Mouse (Mus musculus): ENCODE results near the gene Suz12. TPM values are rescaled to one million over a fixed set of nuclear protein-coding genes. Genes with fewer than 3 reads are reported as not detected.

The Suz12 gene
- 21.0 and 27.5 TPM in 2 replicates for polyA plus RNA-seq (2014; fragmentation: Nextera tagmentation; extraction: Ambion mirVana)

DNA sequence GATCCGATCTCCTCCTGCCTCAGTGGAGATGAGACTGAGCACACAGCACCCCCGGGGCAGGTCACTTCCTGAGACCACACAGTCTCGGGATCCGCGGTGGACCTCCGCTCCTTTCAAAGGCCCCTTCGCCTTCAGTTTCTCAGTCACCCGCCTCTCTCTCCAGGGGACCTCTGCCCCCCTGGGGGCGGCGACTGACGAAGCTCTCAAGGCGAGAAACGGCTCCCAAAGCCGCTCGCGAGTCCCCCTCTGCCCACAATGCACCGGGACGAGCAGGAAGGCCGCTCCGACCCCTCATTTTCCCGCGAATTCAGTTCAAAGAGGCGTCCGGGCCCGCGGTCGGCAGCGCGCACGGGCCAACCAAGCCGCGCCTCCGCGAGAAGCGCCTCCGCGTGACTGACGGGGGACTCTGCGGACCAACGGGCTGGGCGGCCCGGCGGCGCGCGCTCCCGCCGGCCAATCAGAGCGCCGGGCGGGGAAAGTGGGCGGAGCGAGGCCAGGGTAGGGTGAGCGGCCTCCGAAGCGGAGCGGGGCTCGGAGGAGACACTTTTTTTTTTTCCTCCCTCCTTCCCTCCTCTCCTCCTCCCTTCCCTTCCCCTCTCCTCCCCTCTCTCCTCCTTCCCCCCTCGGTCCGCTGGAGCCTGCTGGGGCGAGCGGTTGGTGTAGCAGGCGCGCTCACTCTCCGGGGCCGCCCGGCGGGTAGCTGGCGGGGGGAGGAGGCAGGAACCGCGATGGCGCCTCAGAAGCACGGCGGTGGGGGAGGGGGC, at the start of gene Suz12:
Gene Suz12, plus strand, starts transcription at position 515 of the 764 bp plus-strand sequence.
- Histone ChIP-seq H3K4me1 (ENCODE audit: control insufficient read depth, insufficient read depth, low read length) (no peaks in the 10 kb centered on the region), H3K9me3 (replicated peaks; ENCODE audit: control insufficient read depth, low read length) (no peaks in the 10 kb centered on the region), H3K27ac (replicated peaks; ENCODE audit: low read depth, low read length) (peak within 1 kb of the TSS; percentile 100), H3K36me3 (replicated peaks; ENCODE audit: control insufficient read depth, insufficient read depth, low read depth, low read length) (no peaks in the 10 kb centered on the region), H3K27me3 (ENCODE audit: control insufficient read depth, insufficient read depth, low read length) (no peaks in the 10 kb centered on the region), H3K4me2 (ENCODE audit: low read depth, low read length) (peak within 1 kb of the TSS; percentile 53), H3K9ac (replicated peaks; ENCODE audit: low read length) (peak within 1 kb of the TSS; percentile 92), H3K4me3 (ENCODE audit: low read depth, low read length) (peak within 1 kb of the TSS; percentile 97)
- 0% methylated on average over 58 of the region's 74 CpGs for WGBS
- peak; percentile 98 for DNase-seq (ENCODE audit: low spot score)
- peak; percentile 93 for ATAC-seq (replicated peaks; ENCODE audit: insufficient number of reproducible peaks, low FRiP score, low TSS enrichment, low read depth)

DNA sequence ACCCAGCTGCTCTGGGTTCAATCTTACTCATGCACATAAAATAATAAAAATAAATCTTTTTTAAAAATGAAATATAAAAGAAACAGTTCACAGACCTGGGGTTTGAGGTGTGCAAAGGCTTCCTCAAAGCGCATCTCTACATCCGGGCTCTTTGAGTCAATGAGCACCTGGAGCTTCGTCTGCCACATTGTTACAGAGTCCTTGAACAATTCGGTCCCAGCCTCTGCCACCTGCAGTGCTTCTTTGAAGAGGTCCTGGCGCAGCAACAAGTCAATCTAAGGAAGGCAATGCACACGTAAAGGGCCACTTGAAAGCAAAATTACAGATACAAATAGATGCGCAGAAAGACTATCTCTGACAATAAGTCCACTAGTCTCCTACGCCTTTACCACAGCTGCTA, 49.8 kb upstream of the Suz12 start:
- Histone ChIP-seq H3K4me1 (ENCODE audit: control insufficient read depth, insufficient read depth, low read length) (no peaks in the 10 kb centered on the region), H3K36me3 (replicated peaks; ENCODE audit: control insufficient read depth, insufficient read depth, low read depth, low read length) (peaks cover 11% of the 10 kb centered on the region), H3K9ac (replicated peaks; ENCODE audit: low read length) (no peak overlapping the region), H3K27me3 (ENCODE audit: control insufficient read depth, insufficient read depth, low read length) (no peaks in the 10 kb centered on the region), H3K4me3 (ENCODE audit: low read depth, low read length) (no peak overlapping the region), H3K4me2 (ENCODE audit: low read depth, low read length) (no peak overlapping the region), H3K9me3 (replicated peaks; ENCODE audit: control insufficient read depth, low read length) (no peaks in the 10 kb centered on the region), H3K27ac (replicated peaks; ENCODE audit: low read depth, low read length) (no peak overlapping the region)
- WGBS, result 92% methylated on average over 8 of the region's 8 CpGs
- ATAC-seq (replicated peaks; ENCODE audit: insufficient number of reproducible peaks, low FRiP score, low TSS enrichment, low read depth) (no peak), DNase-seq (ENCODE audit: low spot score) (no peak)

DNA sequence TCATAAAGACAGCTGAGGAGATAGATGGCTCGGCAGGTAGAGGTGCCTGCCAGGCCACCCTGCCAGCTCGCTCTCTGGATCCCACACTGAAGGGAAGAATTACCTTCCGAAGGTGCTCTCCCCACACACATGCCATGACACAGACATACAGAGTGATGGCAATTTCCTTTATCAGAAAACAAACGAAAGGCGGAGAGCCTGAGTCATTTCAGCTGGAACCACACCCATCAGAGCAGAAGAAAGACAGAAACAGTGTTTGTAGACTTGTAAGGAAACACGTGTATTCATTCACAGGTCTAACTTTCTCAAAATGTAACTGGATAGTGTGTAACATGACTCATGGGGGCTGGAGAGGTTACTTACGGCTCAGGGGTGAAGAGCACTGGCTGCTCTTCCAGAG, 49.3 kb upstream of the Suz12 start:
- H3K27me3 ChIP-seq (ENCODE audit: control insufficient read depth, insufficient read depth, low read length), result no peaks in the 10 kb centered on the region
- WGBS, result 89% methylated on average over 7 of the region's 7 CpGs
- H3K36me3 ChIP-seq (replicated peaks; ENCODE audit: control insufficient read depth, insufficient read depth, low read depth, low read length), result peaks cover 11% of the 10 kb centered on the region
- H3K9me3 ChIP-seq (replicated peaks; ENCODE audit: control insufficient read depth, low read length), result no peaks in the 10 kb centered on the region
- no peak for ATAC-seq (replicated peaks; ENCODE audit: insufficient number of reproducible peaks, low FRiP score, low TSS enrichment, low read depth)
- no peak for DNase-seq (ENCODE audit: low spot score)
- no peak overlapping the region for H3K4me2 ChIP-seq (ENCODE audit: low read depth, low read length)
- H3K27ac ChIP-seq (replicated peaks; ENCODE audit: low read depth, low read length), result no peak overlapping the region
- no peaks in the 10 kb centered on the region for H3K4me1 ChIP-seq (ENCODE audit: control insufficient read depth, insufficient read depth, low read length)
- H3K9ac ChIP-seq (replicated peaks; ENCODE audit: low read length), result no peak overlapping the region
- no peak overlapping the region for H3K4me3 ChIP-seq (ENCODE audit: low read depth, low read length)

DNA sequence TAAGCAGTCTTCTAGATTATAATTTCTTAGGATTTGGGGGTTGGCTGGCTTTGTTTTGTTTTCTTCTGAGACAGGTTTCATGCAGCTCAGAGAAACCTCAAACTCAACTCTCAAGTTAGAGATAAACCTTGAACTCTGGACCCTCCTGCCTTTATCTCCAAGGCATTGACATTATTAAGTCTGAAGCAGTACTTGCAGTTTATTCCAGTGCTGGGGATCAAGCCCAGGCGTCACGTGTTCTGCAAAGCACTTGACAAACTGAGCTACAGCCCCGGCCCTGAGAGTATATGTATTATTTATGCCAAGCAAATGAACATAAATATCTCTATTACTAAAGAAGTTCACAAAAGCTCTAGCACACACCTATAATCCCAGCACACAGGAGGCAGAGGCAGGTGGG, 45.6 kb upstream of the Suz12 start:
- H3K4me1 ChIP-seq (ENCODE audit: control insufficient read depth, insufficient read depth, low read length), result no peaks in the 10 kb centered on the region
- no peak overlapping the region for H3K27ac ChIP-seq (replicated peaks; ENCODE audit: low read depth, low read length)
- H3K4me3 ChIP-seq (ENCODE audit: low read depth, low read length), result no peak overlapping the region
- no peak overlapping the region for H3K4me2 ChIP-seq (ENCODE audit: low read depth, low read length)
- H3K9ac ChIP-seq (replicated peaks; ENCODE audit: low read length), result no peak overlapping the region
- ATAC-seq (replicated peaks; ENCODE audit: insufficient number of reproducible peaks, low FRiP score, low TSS enrichment, low read depth) (no peak), DNase-seq (ENCODE audit: low spot score) (no peak)
- H3K27me3 ChIP-seq (ENCODE audit: control insufficient read depth, insufficient read depth, low read length), result no peaks in the 10 kb centered on the region
- no peaks in the 10 kb centered on the region for H3K9me3 ChIP-seq (replicated peaks; ENCODE audit: control insufficient read depth, low read length)
- 94% methylated on average over 3 of the region's 3 CpGs for whole genome bisulfite sequencing
- H3K36me3 ChIP-seq (replicated peaks; ENCODE audit: control insufficient read depth, insufficient read depth, low read depth, low read length), result peaks cover 9% of the 10 kb centered on the region

DNA sequence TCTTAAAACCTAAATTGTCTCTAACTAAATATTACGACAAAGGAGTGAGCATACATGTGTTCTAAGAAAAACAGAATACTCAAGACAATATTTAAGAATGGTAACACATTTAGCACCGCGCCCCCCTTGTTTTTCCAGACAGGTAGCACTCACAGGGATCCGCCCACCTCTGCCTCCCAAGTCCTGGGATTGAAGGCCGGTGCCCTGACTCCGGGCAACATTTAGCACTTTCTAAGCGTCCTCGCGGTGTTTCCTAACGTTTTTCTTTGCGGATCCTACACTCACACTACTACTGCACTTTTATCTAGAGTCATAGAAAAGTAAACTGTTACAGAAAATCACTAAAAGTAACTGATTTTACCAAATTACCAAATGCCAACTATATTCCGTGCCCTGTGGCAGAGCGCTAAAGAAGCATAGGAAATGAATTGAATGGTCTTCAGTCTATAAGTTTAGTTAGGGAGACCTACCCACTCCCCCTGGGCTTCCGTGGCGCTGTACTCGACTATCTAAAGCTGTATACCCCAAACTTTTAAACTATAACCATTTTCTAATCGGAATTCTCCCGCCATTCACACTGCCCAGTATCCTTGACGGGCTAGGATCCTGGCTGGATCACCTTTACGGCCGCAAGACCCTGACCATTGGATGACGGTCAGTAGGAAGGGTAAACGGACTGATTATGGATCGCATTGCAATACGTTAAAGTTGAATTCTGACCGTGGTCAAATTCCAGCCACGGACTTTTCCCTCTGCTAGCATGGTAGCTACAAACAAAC, 31.4 kb upstream of the Suz12 start:
- Histone ChIP-seq H3K27me3 (ENCODE audit: control insufficient read depth, insufficient read depth, low read length) (no peaks in the 10 kb centered on the region), H3K36me3 (replicated peaks; ENCODE audit: control insufficient read depth, insufficient read depth, low read depth, low read length) (0 out of 2 replicates have a peak, but pooled peaks cover 2% of the 10 kb centered on the region), H3K4me1 (ENCODE audit: control insufficient read depth, insufficient read depth, low read length) (no peaks in the 10 kb centered on the region), H3K9me3 (replicated peaks; ENCODE audit: control insufficient read depth, low read length) (no peaks in the 10 kb centered on the region), H3K27ac (replicated peaks; ENCODE audit: low read depth, low read length) (no peak overlapping the region), H3K9ac (replicated peaks; ENCODE audit: low read length) (peak overlapping the region; percentile 72), H3K4me2 (ENCODE audit: low read depth, low read length) (peak overlapping the region; percentile 59), H3K4me3 (ENCODE audit: low read depth, low read length) (peak overlapping the region; percentile 65)
- WGBS, result 6% methylated on average over 27 of the region's 27 CpGs
- ATAC-seq (replicated peaks; ENCODE audit: insufficient number of reproducible peaks, low FRiP score, low TSS enrichment, low read depth) (0 out of 2 replicates have a peak, but pooled peaks have one; percentile 46), DNase-seq (ENCODE audit: low spot score) (peak; percentile 18)

DNA sequence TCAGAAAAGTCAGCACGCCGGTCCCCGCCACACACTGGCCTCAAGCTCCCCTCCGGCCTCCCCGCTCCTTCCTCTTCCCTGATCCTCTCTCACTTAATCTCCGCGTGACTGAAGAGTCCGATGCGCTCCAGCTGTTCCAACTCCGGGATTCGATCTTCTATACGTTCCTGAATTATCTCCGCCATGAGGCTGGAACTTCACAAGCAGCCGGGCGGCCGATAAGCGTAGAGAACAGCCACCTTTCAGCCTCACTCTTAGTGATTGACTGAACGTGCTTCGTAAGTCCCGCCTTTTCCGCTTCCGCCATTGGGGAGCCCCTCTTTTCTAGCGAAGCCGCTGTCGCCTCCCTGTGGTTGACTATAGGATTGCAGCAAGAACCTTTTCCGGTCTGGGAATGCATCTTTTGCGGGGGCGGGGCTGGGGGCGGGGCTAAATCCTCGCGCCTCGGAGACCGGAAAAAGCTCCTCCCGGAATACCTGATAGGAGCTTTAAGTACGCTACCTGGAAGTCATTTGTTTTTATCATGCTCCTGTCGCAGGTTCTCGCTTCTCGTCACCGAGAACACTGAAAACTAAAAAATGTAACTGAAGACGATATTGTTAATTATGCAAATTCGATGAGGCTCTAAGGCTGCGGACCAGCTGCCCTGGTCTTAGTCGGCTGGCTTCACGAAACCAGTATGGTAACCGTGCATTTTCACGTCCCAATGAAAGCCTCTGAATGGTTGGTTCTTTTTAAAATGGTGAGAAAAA, 30.6 kb upstream of the Suz12 start, which contains the start of gene Utp6:
Gene Utp6, minus strand, starts transcription at position 266 of the 752 bp plus-strand sequence.
- ATAC-seq (replicated peaks; ENCODE audit: insufficient number of reproducible peaks, low FRiP score, low TSS enrichment, low read depth) (peak; percentile 93), DNase-seq (ENCODE audit: low spot score) (peak; percentile 100)
- Histone ChIP-seq H3K9ac (replicated peaks; ENCODE audit: low read length) (peak within 1 kb of the TSS; percentile 72), H3K4me1 (ENCODE audit: control insufficient read depth, insufficient read depth, low read length) (no peaks in the 10 kb centered on the region), H3K4me2 (ENCODE audit: low read depth, low read length) (peak within 1 kb of the TSS; percentile 59), H3K27me3 (ENCODE audit: control insufficient read depth, insufficient read depth, low read length) (no peaks in the 10 kb centered on the region), H3K4me3 (ENCODE audit: low read depth, low read length) (peak within 1 kb of the TSS; percentile 65), H3K9me3 (replicated peaks; ENCODE audit: control insufficient read depth, low read length) (no peaks in the 10 kb centered on the region), H3K27ac (replicated peaks; ENCODE audit: low read depth, low read length) (no peak within 1 kb of the TSS), H3K36me3 (replicated peaks; ENCODE audit: control insufficient read depth, insufficient read depth, low read depth, low read length) (0 out of 2 replicates have a peak, but pooled peaks cover 2% of the 10 kb centered on the region)
- WGBS, result under 1% methylated on average over 46 of the region's 46 CpGs

DNA sequence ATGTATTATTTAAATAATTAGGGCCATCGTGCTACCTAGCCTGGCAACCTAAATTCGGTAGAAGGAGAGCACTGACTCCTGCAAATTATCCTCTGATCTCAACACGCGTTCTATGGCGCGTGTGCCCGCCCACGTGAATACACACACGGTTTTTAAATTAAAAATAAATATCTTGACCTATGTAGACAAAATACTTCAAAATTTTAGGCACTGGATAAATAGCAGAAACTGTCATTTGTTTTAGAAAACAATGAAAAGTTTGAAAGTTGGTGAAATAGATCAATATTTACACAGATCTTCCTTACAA, 30.1 kb upstream of the Suz12 start:
- peak overlapping the region; percentile 65 for H3K4me3 ChIP-seq (ENCODE audit: low read depth, low read length)
- no peaks in the 10 kb centered on the region for H3K27me3 ChIP-seq (ENCODE audit: control insufficient read depth, insufficient read depth, low read length)
- H3K4me1 ChIP-seq (ENCODE audit: control insufficient read depth, insufficient read depth, low read length), result no peaks in the 10 kb centered on the region
- 0 out of 2 replicates have a peak, but pooled peaks cover 2% of the 10 kb centered on the region for H3K36me3 ChIP-seq (replicated peaks; ENCODE audit: control insufficient read depth, insufficient read depth, low read depth, low read length)
- 8% methylated on average over 9 of the region's 9 CpGs for WGBS
- no peak for DNase-seq (ENCODE audit: low spot score)
- H3K9me3 ChIP-seq (replicated peaks; ENCODE audit: control insufficient read depth, low read length), result no peaks in the 10 kb centered on the region
- no peak overlapping the region for H3K27ac ChIP-seq (replicated peaks; ENCODE audit: low read depth, low read length)
- H3K4me2 ChIP-seq (ENCODE audit: low read depth, low read length), result peak overlapping the region; percentile 41
- peak overlapping the region; percentile 51 for H3K9ac ChIP-seq (replicated peaks; ENCODE audit: low read length)
- ATAC-seq (replicated peaks; ENCODE audit: insufficient number of reproducible peaks, low FRiP score, low TSS enrichment, low read depth), result no peak
